Mouse (Mus musculus): ENCODE data around the gene Ubash3a. TPM values are rescaled to one million over a fixed set of nuclear protein-coding genes. Genes with fewer than 3 reads are reported as not detected.

Gene Ubash3a
- total RNA-seq, 2 experiments from 2014 or later = 5.0 to 12.2 TPM

Other genes with a start within 250 kb of the Ubash3a start
- gene Abcg1, start 150.2 kb upstream of the Ubash3a start, total RNA-seq (2015; ENCODE audit: low replicate concordance) = 6.5 and 6.7 TPM in 2 replicates
- gene Abcg1, start 150.2 kb upstream of the Ubash3a start, total RNA-seq (2017; ENCODE audit: low replicate concordance) = 3.6 and 9.9 TPM in 2 replicates
- gene Tff3, start 78.2 kb upstream of the Ubash3a start, total RNA-seq (2015; ENCODE audit: low replicate concordance) = not detected in 2 replicates
- not detected in 2 replicates for gene Tff3, start 78.2 kb upstream of the Ubash3a start, total RNA-seq (2017; ENCODE audit: low replicate concordance)
- gene Tff2, start 63.6 kb upstream of the Ubash3a start, total RNA-seq (2015; ENCODE audit: low replicate concordance) = not detected in 2 replicates
- gene Tff2, start 63.6 kb upstream of the Ubash3a start, total RNA-seq (2017; ENCODE audit: low replicate concordance) = not detected in 2 replicates
- not detected in 2 replicates for gene Tff1, start 42.6 kb upstream of the Ubash3a start, total RNA-seq (2015; ENCODE audit: low replicate concordance)
- gene Tff1, start 42.6 kb upstream of the Ubash3a start, total RNA-seq (2017; ENCODE audit: low replicate concordance) = not detected in 2 replicates
- 1.8 TPM in 1 of 2 replicates, not detected in the other for gene Tmprss3, start 8.9 kb upstream of the Ubash3a start, total RNA-seq (2015; ENCODE audit: low replicate concordance)
- gene Tmprss3, start 8.9 kb upstream of the Ubash3a start, total RNA-seq (2017; ENCODE audit: low replicate concordance) = 0.15 TPM in 1 of 2 replicates, not detected in the other
- gene Rsph1, start 69.5 kb downstream of the Ubash3a start, total RNA-seq (2015; ENCODE audit: low replicate concordance) = 4.0 TPM in 1 of 2 replicates, not detected in the other
- not detected in 2 replicates for gene Rsph1, start 69.5 kb downstream of the Ubash3a start, total RNA-seq (2017; ENCODE audit: low replicate concordance)
- 2.5 and 4.7 TPM in 2 replicates for gene Slc37a1, start 78.9 kb downstream of the Ubash3a start, total RNA-seq (2015; ENCODE audit: low replicate concordance)
- 0.23 and 1.2 TPM in 2 replicates for gene Slc37a1, start 78.9 kb downstream of the Ubash3a start, total RNA-seq (2017; ENCODE audit: low replicate concordance)
- not detected in 2 replicates for gene Pde9a, start 178.3 kb downstream of the Ubash3a start, total RNA-seq (2015; ENCODE audit: low replicate concordance)
- not detected in 2 replicates for gene Pde9a, start 178.3 kb downstream of the Ubash3a start, total RNA-seq (2017; ENCODE audit: low replicate concordance)

Measured in erythroid progenitor cell, adult 5-6 weeks (primary cell).